Mouse (Mus musculus): ENCODE measurements around the gene Rab11fip5. TPM values are rescaled to one million over a fixed set of nuclear protein-coding genes. Genes with fewer than 3 reads are reported as not detected.

Rab11fip5 gene
- polyA plus RNA-seq, 1 experiment from 2014 or later = 12.3 TPM

- Histone ChIP-seq H3K36me3 (0 out of 2 replicates have a peak, but pooled peaks cover 4% of the 10 kb centered on the region), H3K4me2 (replicated peaks) (peak overlapping the region; percentile 95), H3K27ac (0 out of 2 replicates have a peak overlapping the region, but pooled peaks have one; percentile 85), H3K9ac (peak overlapping the region; percentile 61), H3K4me3 (peak overlapping the region; percentile 57), H3K27me3 (peaks cover 11% of the 10 kb centered on the region; the same call in 1 of the 2 replicates), H3K4me1 (0 out of 2 replicates have a peak, but pooled peaks cover 6% of the 10 kb centered on the region), H3K9me3 (no peaks in the 10 kb centered on the region)
- ATAC-seq (ENCODE audit: insufficient number of reproducible peaks, insufficient read depth, low FRiP score, low TSS enrichment) = peak; percentile 35
- under 1% methylated on average over 41 of the region's 41 CpGs for WGBS
Observed at GRCm38 (mm10) chr6:85332351-85332999, 42.0 kb downstream of the Rab11fip5 start.

- 0 out of 2 replicates have a peak, but pooled peaks cover 6% of the 10 kb centered on the region for H3K4me1 ChIP-seq
- no peak for ATAC-seq (ENCODE audit: insufficient number of reproducible peaks, insufficient read depth, low FRiP score, low TSS enrichment)
- no peak overlapping the region for H3K27ac ChIP-seq
- WGBS = 12% methylated on average over 8 of the region's 8 CpGs
- H3K27me3 ChIP-seq = peaks cover 11% of the 10 kb centered on the region; the same call in 1 of the 2 replicates
- H3K9me3 ChIP-seq = no peaks in the 10 kb centered on the region
- H3K4me3 ChIP-seq = peak overlapping the region; percentile 57; the same call in 1 of the 2 replicates
- 0 out of 2 replicates have a peak, but pooled peaks cover 1% of the 10 kb centered on the region for H3K36me3 ChIP-seq
- H3K4me2 ChIP-seq (replicated peaks) = peak overlapping the region; percentile 95
- H3K9ac ChIP-seq = no peak overlapping the region
Observed at GRCm38 (mm10) chr6:85331736-85332135, 42.7 kb downstream of the Rab11fip5 start.

- Histone ChIP-seq H3K4me3 (no peak overlapping the region), H3K9ac (no peak overlapping the region), H3K9me3 (no peaks in the 10 kb centered on the region), H3K36me3 (no peaks in the 10 kb centered on the region), H3K27me3 (peaks cover 10% of the 10 kb centered on the region; the same call in 1 of the 2 replicates), H3K4me1 (0 out of 2 replicates have a peak, but pooled peaks cover 6% of the 10 kb centered on the region), H3K4me2 (replicated peaks) (peak overlapping the region; percentile 95; the same call in 1 of the 2 replicates), H3K27ac (no peak overlapping the region)
- ATAC-seq (ENCODE audit: insufficient number of reproducible peaks, insufficient read depth, low FRiP score, low TSS enrichment) = no peak
- WGBS = 45% methylated on average over 6 of the region's 6 CpGs
Observed at GRCm38 (mm10) chr6:85331221-85331735, 43.2 kb downstream of the Rab11fip5 start.

- peaks cover 6% of the 10 kb centered on the region; the same call in 1 of the 2 replicates for H3K27me3 ChIP-seq
- H3K9ac ChIP-seq = no peak overlapping the region
- H3K4me3 ChIP-seq = no peak overlapping the region
- no peak for ATAC-seq (ENCODE audit: insufficient number of reproducible peaks, insufficient read depth, low FRiP score, low TSS enrichment)
- H3K9me3 ChIP-seq = no peaks in the 10 kb centered on the region
- 0 out of 2 replicates have a peak, but pooled peaks cover 10% of the 10 kb centered on the region for H3K4me1 ChIP-seq
- no peak overlapping the region for H3K27ac ChIP-seq
- 91% methylated on average over 4 of the region's 4 CpGs for WGBS
- H3K36me3 ChIP-seq = no peaks in the 10 kb centered on the region
- H3K4me2 ChIP-seq (replicated peaks) = no peak overlapping the region
Observed at GRCm38 (mm10) chr6:85329666-85330185, 44.7 kb downstream of the Rab11fip5 start.

- 83% methylated on average over 4 of the region's 4 CpGs for WGBS
- H3K27me3 ChIP-seq = peaks cover 6% of the 10 kb centered on the region; the same call in 1 of the 2 replicates
Observed at GRCm38 (mm10) chr6:85326564-85326963, 47.9 kb downstream of the Rab11fip5 start.

GRCm38 (mm10) chr6:85325109-85325508 lies 49.3 kb downstream of the Rab11fip5 start:
- H3K4me1 ChIP-seq = peaks cover 4% of the 10 kb centered on the region; the same call in 1 of the 2 replicates
- H3K9ac ChIP-seq = no peak overlapping the region
- no peak for ATAC-seq (ENCODE audit: insufficient number of reproducible peaks, insufficient read depth, low FRiP score, low TSS enrichment)
- no peaks in the 10 kb centered on the region for H3K27me3 ChIP-seq
- 0 out of 2 replicates have a peak overlapping the region, but pooled peaks have one; percentile 2 for H3K27ac ChIP-seq
- H3K4me3 ChIP-seq = no peak overlapping the region
- no peak overlapping the region for H3K4me2 ChIP-seq (replicated peaks)
- H3K36me3 ChIP-seq = no peaks in the 10 kb centered on the region
- 24% methylated on average over 2 of the region's 2 CpGs for WGBS
- no peaks in the 10 kb centered on the region for H3K9me3 ChIP-seq

More at GRCm38 (mm10) chr6:85326564-85326963, 47.9 kb downstream of the Rab11fip5 start:
- Histone ChIP-seq H3K4me3 (no peak overlapping the region), H3K36me3 (no peaks in the 10 kb centered on the region), H3K4me2 (replicated peaks) (no peak overlapping the region), H3K27ac (no peak overlapping the region), H3K9ac (no peak overlapping the region), H3K4me1 (peaks cover 4% of the 10 kb centered on the region; the same call in 1 of the 2 replicates), H3K9me3 (no peaks in the 10 kb centered on the region)
- no peak for ATAC-seq (ENCODE audit: insufficient number of reproducible peaks, insufficient read depth, low FRiP score, low TSS enrichment)

- Histone ChIP-seq H3K4me1 (peaks cover 3% of the 10 kb centered on the region; the same call in 1 of the 2 replicates), H3K27ac (no peak overlapping the region), H3K9me3 (no peaks in the 10 kb centered on the region), H3K36me3 (no peaks in the 10 kb centered on the region), H3K4me2 (replicated peaks) (no peak overlapping the region), H3K9ac (no peak overlapping the region), H3K4me3 (no peak overlapping the region), H3K27me3 (no peaks in the 10 kb centered on the region)
- WGBS = 56% methylated on average over 6 of the region's 6 CpGs
- ATAC-seq (ENCODE audit: insufficient number of reproducible peaks, insufficient read depth, low FRiP score, low TSS enrichment) = no peak
Observed at GRCm38 (mm10) chr6:85320445-85320866, 54.0 kb downstream of the Rab11fip5 start.

GRCm38 (mm10) chr6:85316211-85316610 lies 58.2 kb downstream of the Rab11fip5 start:
- Histone ChIP-seq H3K36me3 (no peaks in the 10 kb centered on the region), H3K9ac (no peak overlapping the region), H3K27me3 (no peaks in the 10 kb centered on the region), H3K4me2 (replicated peaks) (no peak overlapping the region), H3K4me3 (no peak overlapping the region), H3K4me1 (peaks cover 6% of the 10 kb centered on the region; the same call in 1 of the 2 replicates), H3K9me3 (no peaks in the 10 kb centered on the region), H3K27ac (no peak overlapping the region)
- WGBS = 91% methylated on average over 2 of the region's 2 CpGs
- ATAC-seq (ENCODE audit: insufficient number of reproducible peaks, insufficient read depth, low FRiP score, low TSS enrichment) = no peak

- no peak for ATAC-seq (ENCODE audit: insufficient number of reproducible peaks, insufficient read depth, low FRiP score, low TSS enrichment)
- no peaks in the 10 kb centered on the region for H3K36me3 ChIP-seq
- H3K9me3 ChIP-seq = no peaks in the 10 kb centered on the region
- H3K4me2 ChIP-seq (replicated peaks) = no peak overlapping the region
- H3K27ac ChIP-seq = 0 out of 2 replicates have a peak overlapping the region, but pooled peaks have one; percentile 7
- no peaks in the 10 kb centered on the region for H3K27me3 ChIP-seq
- WGBS = 32% methylated on average over 9 of the region's 9 CpGs
- no peak overlapping the region for H3K4me3 ChIP-seq
- H3K4me1 ChIP-seq = peaks cover 6% of the 10 kb centered on the region; the same call in 1 of the 2 replicates
- H3K9ac ChIP-seq = no peak overlapping the region; the same call in 1 of the 2 replicates
Observed at GRCm38 (mm10) chr6:85314064-85314798, 60.2 kb downstream of the Rab11fip5 start.

GRCm38 (mm10) chr6:85307894-85308293 lies 66.5 kb downstream of the Rab11fip5 start:
- no peak overlapping the region for H3K27ac ChIP-seq
- no peaks in the 10 kb centered on the region for H3K4me1 ChIP-seq
- WGBS = 84% methylated on average over 4 of the region's 4 CpGs
- H3K9ac ChIP-seq = no peak overlapping the region
- no peak overlapping the region for H3K4me2 ChIP-seq (replicated peaks)
- no peaks in the 10 kb centered on the region for H3K27me3 ChIP-seq
- H3K9me3 ChIP-seq = no peaks in the 10 kb centered on the region
- ATAC-seq (ENCODE audit: insufficient number of reproducible peaks, insufficient read depth, low FRiP score, low TSS enrichment) = no peak
- no peak overlapping the region for H3K4me3 ChIP-seq
- no peaks in the 10 kb centered on the region for H3K36me3 ChIP-seq

- H3K36me3 ChIP-seq = no peaks in the 10 kb centered on the region
- H3K27me3 ChIP-seq = no peaks in the 10 kb centered on the region
- no peak overlapping the region for H3K9ac ChIP-seq
- WGBS = 81% methylated on average over 3 of the region's 3 CpGs
- H3K27ac ChIP-seq = no peak overlapping the region
- H3K4me3 ChIP-seq = no peak overlapping the region
- no peak for ATAC-seq (ENCODE audit: insufficient number of reproducible peaks, insufficient read depth, low FRiP score, low TSS enrichment)
- H3K4me2 ChIP-seq (replicated peaks) = no peak overlapping the region
- no peaks in the 10 kb centered on the region for H3K9me3 ChIP-seq
- no peaks in the 10 kb centered on the region for H3K4me1 ChIP-seq
Observed at GRCm38 (mm10) chr6:85306375-85306774, 68.1 kb downstream of the Rab11fip5 start.

Measured in embryonic facial prominence, embryonic 12.5 days (tissue).